Mouse (Mus musculus) bone marrow, adult 2 months (tissue): Measurements from ENCODE around the gene Bmp5. TPM values are rescaled to one million over a fixed set of nuclear protein-coding genes. Genes with fewer than 3 reads are reported as not detected.

ENCODE experiments used
- H3K27ac ChIP-seq: fragments of 200-500 bp; 2 replicates; pipeline ENCODE4 v1.5.1; 2012; ENCODE audit warnings: low read depth, mild to moderate bottlenecking, control low read depth, inconsistent platforms, low read length; ENCODE audit not compliant: control insufficient read depth, poor library complexity, insufficient read depth
- H3K4me1 ChIP-seq: fragments of 200-500 bp; 2 replicates; pipeline ENCODE4 v1.6.1; 2011; ENCODE audit warnings: low read length; ENCODE audit not compliant: control insufficient read depth, insufficient read depth
- H3K4me3 ChIP-seq: fragments of 200-500 bp; replicated peaks from 2 replicates; pipeline ENCODE3; 2011; ENCODE audit warnings: mild to moderate bottlenecking, low read depth, low read length, control low read depth; ENCODE audit not compliant: control insufficient read depth
- CTCF ChIP-seq: fragments of 200-500 bp; IDR thresholded peaks from 2 replicates; pipeline ENCODE4 v1.5.1; 2011; ENCODE audit warnings: low read length, control low read depth; ENCODE audit not compliant: control insufficient read depth, insufficient read depth
- POLR2A ChIP-seq: fragments of 200-500 bp; IDR thresholded peaks from 2 replicates; pipeline ENCODE4 v1.6.1; 2011; ENCODE audit warnings: low read depth, mild to moderate bottlenecking, control low read depth, low read length, borderline replicate concordance; ENCODE audit not compliant: control insufficient read depth
- WGBS: fragments of 180-500 bp; shearing (Covaris S2); methylation state at CpG from one replicate; pipeline ENCODE4 v1.1.7; 2018; 5-methylcytosine and 5-hydroxymethylcytosine counted together
- polyA plus RNA-seq: library from polyadenylated mRNA; stranded (reverse); fragments of >200 nt; gene quantifications from 2 replicates; pipeline ENCODE4 v1.2.4, GENCODE M21; 2011; ENCODE audit warnings: low replicate concordance; ENCODE audit not compliant: missing spikeins, insufficient read depth, insufficient read length

Gene Bmp5
- polyA plus RNA-seq, 1 experiment = 0.40 TPM

- no peak overlapping the region for H3K4me3 ChIP-seq
- no peak for TF ChIP-seq POLR2A
- TF ChIP-seq CTCF = no peak
- no peaks in the 10 kb centered on the region for H3K4me1 ChIP-seq
- H3K27ac ChIP-seq = no peak overlapping the region
- 69% methylated on average over 2 of the region's 2 CpGs for WGBS
These were observed 83.8 kb downstream of the Bmp5 start for GRCm38 (mm10) chr9:75858939-75859338.

- WGBS = 57% methylated on average over 7 of the region's 7 CpGs
- Histone ChIP-seq H3K4me3 (no peak overlapping the region), H3K4me1 (no peaks in the 10 kb centered on the region), H3K27ac (no peak overlapping the region)
- TF ChIP-seq CTCF = no peak
- TF ChIP-seq POLR2A = no peak
These were observed 95.4 kb downstream of the Bmp5 start for GRCm38 (mm10) chr9:75870332-75871177.

- TF ChIP-seq POLR2A = no peak
- no peak for TF ChIP-seq CTCF
- H3K4me3 ChIP-seq = no peak overlapping the region
- 58% methylated on average over 2 of the region's 2 CpGs for WGBS
- no peak overlapping the region for H3K27ac ChIP-seq
- no peaks in the 10 kb centered on the region for H3K4me1 ChIP-seq
These were observed 101.2 kb downstream of the Bmp5 start for GRCm38 (mm10) chr9:75876333-75876732.

GRCm38 (mm10) chr9:75883481-75884190 lies 108.5 kb downstream of the Bmp5 start:
- 74% methylated on average over 4 of the region's 4 CpGs for WGBS

GRCm38 (mm10) chr9:75886801-75887544 lies 111.8 kb downstream of the Bmp5 start:
- Histone ChIP-seq H3K4me3 (no peak overlapping the region), H3K27ac (no peak overlapping the region)
- WGBS = 86% methylated on average over 7 of the region's 7 CpGs

More at GRCm38 (mm10) chr9:75883481-75884190, 108.5 kb downstream of the Bmp5 start:
- H3K27ac ChIP-seq = no peak overlapping the region
- no peak overlapping the region for H3K4me3 ChIP-seq
- TF ChIP-seq CTCF (no peak), POLR2A (no peak)
- no peaks in the 10 kb centered on the region for H3K4me1 ChIP-seq

GRCm38 (mm10) chr9:75896918-75897317 lies 121.8 kb downstream of the Bmp5 start:
- 78% methylated on average over 8 of the region's 8 CpGs for WGBS

More at GRCm38 (mm10) chr9:75886801-75887544, 111.8 kb downstream of the Bmp5 start:
- H3K4me1 ChIP-seq = no peaks in the 10 kb centered on the region
- TF ChIP-seq CTCF (no peak), POLR2A (no peak)

GRCm38 (mm10) chr9:75898022-75898421 lies 122.9 kb downstream of the Bmp5 start:
- WGBS = 79% methylated on average over 4 of the region's 4 CpGs
- Histone ChIP-seq H3K4me3 (no peak overlapping the region), H3K4me1 (no peaks in the 10 kb centered on the region), H3K27ac (no peak overlapping the region)
- TF ChIP-seq CTCF = no peak
- TF ChIP-seq POLR2A = no peak

More at GRCm38 (mm10) chr9:75896918-75897317, 121.8 kb downstream of the Bmp5 start:
- TF ChIP-seq CTCF (no peak), POLR2A (no peak)
- Histone ChIP-seq H3K4me3 (no peak overlapping the region), H3K27ac (no peak overlapping the region), H3K4me1 (no peaks in the 10 kb centered on the region)
